Mouse (Mus musculus) kidney, embryonic 14.5 days (tissue): ENCODE measurements around the gene Zfyve19. TPM values are rescaled to one million over a fixed set of nuclear protein-coding genes. Genes with fewer than 3 reads are reported as not detected.

Experiments
- ATAC-seq: fragments of 200-750 bp; cut with Nextera tagmentation; 2 replicates; pipeline ENCODE4 v1.8.0; 2017; ENCODE audit warnings: moderate number of reproducible peaks, mild to moderate bottlenecking, moderate TSS enrichment, moderate library complexity; ENCODE audit not compliant: low FRiP score, low TSS enrichment
- H3K27ac ChIP-seq: fragments of 300-500 bp; sonication (generic); 2 replicates; pipeline ENCODE4 v1.5.1; 2014; ENCODE audit warnings: low read depth, mild to moderate bottlenecking, low read length, moderate library complexity, mixed read lengths
- H3K27me3 ChIP-seq: fragments of 300-500 bp; sonication (generic); 2 replicates; pipeline ENCODE4 v1.6.1; 2014; ENCODE audit warnings: mild to moderate bottlenecking, low read length; ENCODE audit not compliant: control insufficient read depth, insufficient read depth
- H3K36me3 ChIP-seq: fragments of 300-500 bp; sonication (generic); 2 replicates; pipeline ENCODE4 v1.6.1; 2014; ENCODE audit warnings: low read length, mixed read lengths; ENCODE audit not compliant: control insufficient read depth, insufficient read depth
- H3K4me1 ChIP-seq: fragments of 300-500 bp; sonication (generic); 2 replicates; pipeline ENCODE4 v1.6.1; 2014; ENCODE audit warnings: low read length, mixed read lengths; ENCODE audit not compliant: control insufficient read depth, insufficient read depth
- H3K4me2 ChIP-seq: fragments of 300-500 bp; sonication (generic); replicated peaks from 2 replicates; pipeline ENCODE4 v1.6.1; 2014; ENCODE audit warnings: low read depth, mild to moderate bottlenecking, low read length
- H3K4me3 ChIP-seq: fragments of 300-500 bp; sonication (generic); 2 replicates; pipeline ENCODE4 v1.5.1; 2014; ENCODE audit warnings: mild to moderate bottlenecking, low read length
- H3K9ac ChIP-seq: fragments of 300-500 bp; sonication (generic); 2 replicates; pipeline ENCODE4 v1.6.1; 2014; ENCODE audit warnings: low read depth, mild to moderate bottlenecking, low read length, moderate library complexity
- H3K9me3 ChIP-seq: fragments of 300-500 bp; sonication (generic); 2 replicates; pipeline ENCODE4 v1.6.1; 2016; ENCODE audit warnings: low read length; ENCODE audit not compliant: control insufficient read depth
- WGBS: fragments of 180-500 bp; shearing (Covaris S2); extraction: QIAGEN DNeasy Blood & Tissue Kit; methylation state at CpG from one replicate; pipeline ENCODE4 v1.1.7; 2014; 5-methylcytosine and 5-hydroxymethylcytosine counted together
- polyA plus RNA-seq: library from polyadenylated mRNA; unstranded; fragments of >200 nt; fragmentation: Nextera tagmentation; extraction: Ambion mirVana; gene quantifications from 2 replicates; pipeline ENCODE4 v1.2.1, GENCODE M21; 2014

Zfyve19 gene
- polyA plus RNA-seq, 1 experiment from 2014 or later, result 49.1 TPM

GRCm38 (mm10) chr2:119203871-119204460 lies 4.5 kb upstream of the Zfyve19 start:
- WGBS, result 41% methylated on average over 4 of the region's 4 CpGs
- H3K27ac ChIP-seq, result 0 out of 2 replicates have a peak overlapping the region, but pooled peaks have one; percentile 12

GRCm38 (mm10) chr2:119207961-119208343 lies 465 bp upstream of the Zfyve19 start:
- Histone ChIP-seq H3K9me3 (no peaks in the 10 kb centered on the region), H3K9ac (peak overlapping the region; percentile 69), H3K4me1 (peaks cover 9% of the 10 kb centered on the region; the same call in 1 of the 2 replicates), H3K4me3 (peak overlapping the region; percentile 59), H3K27me3 (no peaks in the 10 kb centered on the region), H3K27ac (peak overlapping the region; percentile 90), H3K4me2 (peak overlapping the region; percentile 58), H3K36me3 (peaks cover 26% of the 10 kb centered on the region)
- WGBS, result 17% methylated on average over 6 of the region's 6 CpGs
- no peak for ATAC-seq

More at GRCm38 (mm10) chr2:119203871-119204460, 4.5 kb upstream of the Zfyve19 start:
- Histone ChIP-seq H3K4me3 (no peak overlapping the region), H3K27me3 (no peaks in the 10 kb centered on the region), H3K9ac (no peak overlapping the region), H3K4me1 (peaks cover 4% of the 10 kb centered on the region; the same call in 1 of the 2 replicates), H3K9me3 (no peaks in the 10 kb centered on the region), H3K36me3 (no peaks in the 10 kb centered on the region), H3K4me2 (no peak overlapping the region)
- ATAC-seq, result no peak

GRCm38 (mm10) chr2:119209176-119209507 lies 725 bp downstream of the Zfyve19 start:
- 0 out of 2 replicates have a peak, but pooled peaks have one; percentile 0 for ATAC-seq
- Histone ChIP-seq H3K27me3 (no peaks in the 10 kb centered on the region), H3K4me3 (peak overlapping the region; percentile 59), H3K9ac (peak overlapping the region; percentile 70), H3K4me2 (peak overlapping the region; percentile 65), H3K4me1 (peaks cover 5% of the 10 kb centered on the region; the same call in 1 of the 2 replicates), H3K9me3 (no peaks in the 10 kb centered on the region), H3K36me3 (peaks cover 26% of the 10 kb centered on the region), H3K27ac (peak overlapping the region; percentile 2; the same call in 1 of the 2 replicates)
- under 1% methylated on average over 13 of the region's 13 CpGs for WGBS

- 64% methylated on average over 6 of the region's 6 CpGs for WGBS
- no peak for ATAC-seq
- Histone ChIP-seq H3K27me3 (no peaks in the 10 kb centered on the region), H3K4me3 (no peak within 1 kb of the TSS), H3K9ac (no peak within 1 kb of the TSS), H3K27ac (no peak within 1 kb of the TSS), H3K9me3 (no peaks in the 10 kb centered on the region), H3K4me1 (no peaks in the 10 kb centered on the region), H3K4me2 (no peak within 1 kb of the TSS), H3K36me3 (no peaks in the 10 kb centered on the region)
These were observed 21.6 kb downstream of the Zfyve19 start, which contains the start of gene Ppp1r14d for GRCm38 (mm10) chr2:119229775-119230704. TSS of gene Ppp1r14d (minus strand) at chr2:119229906.

GRCm38 (mm10) chr2:119236682-119237209 lies 28.3 kb downstream of the Zfyve19 start:
- Histone ChIP-seq H3K36me3 (no peaks in the 10 kb centered on the region), H3K27ac (peak overlapping the region; percentile 67; the same call in 1 of the 2 replicates), H3K4me3 (peak overlapping the region; percentile 56), H3K4me1 (0 out of 2 replicates have a peak, but pooled peaks cover 8% of the 10 kb centered on the region), H3K9ac (peak overlapping the region; percentile 51), H3K27me3 (peaks cover 41% of the 10 kb centered on the region), H3K4me2 (peak overlapping the region; percentile 79), H3K9me3 (no peaks in the 10 kb centered on the region)
- ATAC-seq, result peak; percentile 44; the same call in 1 of the 2 replicates
- 6% methylated on average over 25 of the region's 25 CpGs for WGBS

- Histone ChIP-seq H3K36me3 (no peaks in the 10 kb centered on the region), H3K27ac (peak within 1 kb of the TSS; percentile 67; the same call in 1 of the 2 replicates), H3K4me1 (0 out of 2 replicates have a peak, but pooled peaks cover 8% of the 10 kb centered on the region), H3K4me3 (peak within 1 kb of the TSS; percentile 56), H3K9me3 (no peaks in the 10 kb centered on the region), H3K9ac (peak within 1 kb of the TSS; percentile 51), H3K4me2 (peak within 1 kb of the TSS; percentile 79), H3K27me3 (peaks cover 41% of the 10 kb centered on the region)
- WGBS, result under 1% methylated on average over 66 of the region's 73 CpGs
- ATAC-seq, result peak; percentile 73
These were observed 28.9 kb downstream of the Zfyve19 start, which contains the start of gene Spint1 for GRCm38 (mm10) chr2:119237210-119237870. TSS of gene Spint1 (plus strand) at chr2:119237362.

GRCm38 (mm10) chr2:119237871-119238220 lies 29.4 kb downstream of the Zfyve19 start:
- Histone ChIP-seq H3K9ac (peak overlapping the region; percentile 51), H3K4me1 (0 out of 2 replicates have a peak, but pooled peaks cover 8% of the 10 kb centered on the region), H3K4me2 (peak overlapping the region; percentile 79), H3K36me3 (no peaks in the 10 kb centered on the region), H3K9me3 (no peaks in the 10 kb centered on the region), H3K27ac (no peak overlapping the region), H3K27me3 (peaks cover 41% of the 10 kb centered on the region), H3K4me3 (peak overlapping the region; percentile 56)
- 2% methylated on average over 31 of the region's 31 CpGs for WGBS
- peak; percentile 44 for ATAC-seq

- H3K27ac ChIP-seq, result no peak overlapping the region
- peaks cover 41% of the 10 kb centered on the region for H3K27me3 ChIP-seq
- peak overlapping the region; percentile 79 for H3K4me2 ChIP-seq
- H3K4me1 ChIP-seq, result 0 out of 2 replicates have a peak, but pooled peaks cover 8% of the 10 kb centered on the region
- H3K9ac ChIP-seq, result no peak overlapping the region
- ATAC-seq, result no peak
- 71% methylated on average over 2 of the region's 2 CpGs for WGBS
- H3K9me3 ChIP-seq, result no peaks in the 10 kb centered on the region
- H3K4me3 ChIP-seq, result peak overlapping the region; percentile 56; the same call in 1 of the 2 replicates
- no peaks in the 10 kb centered on the region for H3K36me3 ChIP-seq
These were observed 30.3 kb downstream of the Zfyve19 start for GRCm38 (mm10) chr2:119238671-119239070.
